Mouse (Mus musculus) common myeloid progenitor, adult 5-6 weeks (primary cell): ENCODE data around the gene Krt18. TPM values are rescaled to one million over a fixed set of nuclear protein-coding genes. Genes with fewer than 3 reads are reported as not detected.
"Not testable (repeated sequence)": the region's sequence is repeated elsewhere in the genome, so short reads cannot be mapped to it uniquely, and the experiment has no call there.

Experiments
- ATAC-seq: replicated peaks from 2 replicates; pipeline ENCODE4 v1.8.0; 2016; ENCODE audit warnings: low read depth, mild to moderate bottlenecking, moderate TSS enrichment, inconsistent platforms; ENCODE audit not compliant: poor library complexity, severe bottlenecking
- total RNA-seq: library from RNA; stranded (forward); fragments of 200-1000, 187-1606 nt; gene quantifications from 2 replicates; pipeline ENCODE4 v1.2.3, GENCODE M21; 2017

Krt18 gene
- total RNA-seq, 1 experiment from 2014 or later: 15.7 TPM

DNA sequence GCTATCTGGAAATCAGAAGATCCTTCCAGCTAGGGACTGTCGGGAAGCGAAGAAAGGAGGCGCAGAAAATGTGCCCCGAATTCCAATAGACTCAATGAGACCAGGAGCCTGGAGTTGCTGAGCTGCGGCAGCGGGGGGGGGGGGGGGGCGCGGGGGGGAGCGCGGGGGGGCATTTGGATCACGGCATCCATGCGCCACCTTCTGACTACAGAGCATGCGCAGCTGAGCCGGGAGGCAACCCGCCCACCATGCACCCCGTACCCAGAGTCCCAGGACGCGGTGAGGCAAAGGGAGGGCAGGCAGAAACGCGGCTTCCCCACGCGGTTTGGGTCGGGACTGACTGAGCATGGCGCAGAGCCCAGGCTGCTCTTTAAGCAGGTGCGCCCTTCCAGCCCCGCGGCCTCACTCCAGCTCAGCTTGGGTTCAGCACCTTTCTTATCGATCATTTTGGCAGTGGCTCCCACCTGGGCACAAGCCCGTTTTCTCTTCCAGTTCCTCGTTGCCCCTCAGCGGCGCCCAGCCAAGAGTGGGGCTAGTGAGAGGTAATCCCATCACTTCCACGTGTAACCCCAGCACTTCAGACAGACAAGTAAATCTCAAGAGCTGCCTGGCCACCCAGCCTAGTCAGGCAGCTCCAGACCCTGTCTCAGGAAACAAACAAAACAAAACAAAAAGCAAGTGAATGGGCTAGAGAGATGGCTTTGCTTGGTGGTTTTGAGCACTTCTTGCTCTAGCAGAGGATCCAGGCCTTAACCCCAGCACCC, 24.1 kb downstream of the Krt18 start:
- peak; percentile 91 for ATAC-seq

DNA sequence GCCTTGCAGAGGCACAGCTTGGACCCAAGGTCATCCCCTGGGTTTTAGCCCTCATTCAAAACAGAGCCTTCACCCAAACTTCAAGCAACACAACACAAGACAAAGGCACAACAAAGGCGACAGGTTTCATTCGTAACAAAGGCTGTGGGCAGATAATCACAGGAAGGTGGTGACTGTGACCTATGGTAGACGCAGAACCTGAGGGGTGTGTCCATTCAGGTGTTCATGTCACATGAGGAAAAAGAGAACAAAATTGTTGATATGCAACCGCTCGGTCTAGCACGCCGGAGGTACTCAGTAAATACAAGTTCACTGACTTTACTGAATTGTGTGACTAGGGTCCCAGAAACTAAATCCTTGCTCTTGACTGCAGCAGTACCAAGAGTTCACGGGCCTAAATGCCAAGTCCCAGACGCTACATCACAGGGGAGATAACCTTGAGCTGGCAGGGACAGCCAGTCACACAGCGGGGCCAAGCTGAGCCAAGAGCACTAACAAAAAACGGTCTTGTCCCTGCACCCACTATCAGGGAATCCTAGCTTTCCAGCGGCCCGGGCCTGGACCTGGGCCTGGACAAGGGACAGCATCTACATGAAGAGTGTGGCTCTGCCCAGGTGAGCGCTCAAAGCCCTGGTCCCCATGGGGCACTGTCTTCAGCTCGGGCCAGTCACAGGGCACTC, 28.7 kb downstream of the Krt18 start:
- ATAC-seq: no peak

DNA sequence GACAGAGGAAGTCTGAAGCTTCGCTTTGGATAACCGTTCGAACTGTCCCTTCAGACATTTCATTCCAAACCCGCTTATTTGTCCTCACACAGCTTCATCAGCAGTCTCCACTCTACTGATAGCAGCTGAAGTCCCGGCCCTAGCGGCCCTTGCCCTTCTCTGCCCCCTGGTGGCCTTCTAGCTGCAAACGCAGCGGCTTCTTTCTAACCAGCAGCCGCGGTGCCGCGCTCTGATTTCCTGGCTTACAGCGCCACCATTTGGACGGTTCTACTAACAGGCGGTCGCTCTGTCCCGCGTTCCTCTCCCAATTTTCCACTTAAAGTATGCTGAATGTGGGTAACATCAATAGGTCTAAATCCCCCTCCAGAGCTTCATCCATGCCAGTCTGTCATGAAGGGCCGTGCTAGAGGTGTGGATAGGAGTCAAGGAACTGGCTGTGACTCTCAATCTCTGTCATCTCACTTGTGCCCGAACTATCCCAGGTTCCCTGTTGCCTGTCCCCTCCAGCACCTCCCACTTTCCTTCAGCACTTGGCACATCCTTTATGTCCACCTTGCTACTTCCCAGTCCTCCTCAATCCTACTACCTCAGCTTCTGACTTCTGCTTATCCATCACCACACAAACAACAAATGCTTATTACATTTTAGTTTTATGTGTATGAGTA, 37.8 kb downstream of the Krt18 start:
- ATAC-seq: peak; percentile 97

DNA sequence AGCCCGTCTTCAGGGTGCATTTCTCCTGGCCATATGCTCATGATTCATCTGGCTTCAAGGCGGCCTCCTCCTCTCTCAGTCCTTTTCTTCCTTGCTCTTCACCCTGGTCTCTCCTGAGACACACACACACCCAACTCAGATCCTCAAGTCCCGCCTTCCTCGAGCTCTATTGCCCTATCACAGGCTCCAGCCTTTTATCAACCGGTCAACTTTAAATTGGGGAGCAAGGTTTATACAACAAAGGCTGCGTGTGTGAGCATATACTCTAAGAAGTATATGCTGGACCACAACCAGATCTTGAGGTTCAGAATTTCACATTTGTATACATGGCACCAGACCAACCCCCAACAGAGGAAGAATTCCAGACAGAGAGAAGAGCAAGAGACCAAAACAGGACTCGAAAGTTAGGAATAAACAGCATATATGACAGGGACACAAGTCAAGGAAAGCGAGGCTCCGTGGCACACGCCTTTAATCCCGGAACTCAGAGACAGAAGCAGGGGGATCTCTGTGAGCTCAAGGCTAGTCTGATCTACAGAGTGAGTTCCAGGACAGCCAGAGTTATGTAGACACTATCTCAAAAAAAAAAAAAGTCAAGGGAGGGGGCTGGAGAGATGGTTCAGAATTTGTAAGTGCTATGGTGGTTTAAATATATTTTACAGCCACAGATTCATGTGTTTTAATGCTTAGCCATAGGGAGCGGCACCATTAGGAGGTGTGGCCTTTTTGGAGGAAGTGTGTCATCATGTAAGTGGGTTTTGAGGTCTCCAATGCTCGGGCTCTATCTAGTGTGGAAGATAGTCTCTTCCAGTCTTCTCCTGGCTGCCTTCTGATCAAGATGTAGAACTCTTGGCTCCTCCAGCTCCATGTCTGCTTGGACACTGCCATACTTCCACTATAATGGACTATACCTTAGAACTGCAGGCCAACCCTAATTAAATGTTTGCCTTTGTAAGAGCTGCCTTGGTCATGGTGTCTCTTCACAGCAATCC, 42.8 kb downstream of the Krt18 start:
- ATAC-seq: peak; percentile 33; the same call in 1 of the 2 replicates

DNA sequence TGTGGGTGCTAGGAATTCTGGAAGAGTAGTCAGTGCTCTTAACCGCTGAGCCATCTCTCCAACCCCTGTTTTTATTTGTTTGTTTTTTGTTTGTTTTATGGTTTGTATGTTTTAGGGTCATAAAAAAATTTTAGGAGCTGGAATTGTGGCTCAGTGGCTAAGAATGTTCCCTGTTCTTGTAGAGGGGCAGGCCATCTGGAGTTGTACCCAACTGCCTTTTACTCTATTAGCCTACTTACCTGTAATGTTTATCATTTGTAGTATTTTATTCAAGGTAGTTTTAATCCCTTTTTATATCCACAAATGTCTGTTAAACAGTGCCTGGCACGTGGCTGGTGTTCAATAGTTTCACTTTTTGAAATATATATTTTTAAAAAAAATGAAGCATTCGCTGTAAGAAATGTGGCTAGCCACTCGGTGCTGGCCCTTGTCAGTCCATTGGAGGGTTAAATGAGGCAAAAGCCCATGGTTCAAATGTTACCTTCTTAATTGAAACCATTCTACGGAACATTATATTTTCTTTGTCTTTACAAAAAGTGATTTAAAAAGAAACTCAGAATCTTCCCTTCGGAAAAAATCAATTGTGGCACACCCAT, 45.1 kb downstream of the Krt18 start:
- ATAC-seq: no peak

- ATAC-seq: peak; percentile 90
Observed at GRCm38 (mm10) chr15:102073559-102074069, 45.6 kb downstream of the Krt18 start, which contains the start of gene Eif4b. Gene Eif4b, plus strand, starts transcription at chr15:102073773.

GRCm38 (mm10) chr15:102074070-102074731, 46.2 kb downstream of the Krt18 start:
- peak; percentile 9 for ATAC-seq

DNA sequence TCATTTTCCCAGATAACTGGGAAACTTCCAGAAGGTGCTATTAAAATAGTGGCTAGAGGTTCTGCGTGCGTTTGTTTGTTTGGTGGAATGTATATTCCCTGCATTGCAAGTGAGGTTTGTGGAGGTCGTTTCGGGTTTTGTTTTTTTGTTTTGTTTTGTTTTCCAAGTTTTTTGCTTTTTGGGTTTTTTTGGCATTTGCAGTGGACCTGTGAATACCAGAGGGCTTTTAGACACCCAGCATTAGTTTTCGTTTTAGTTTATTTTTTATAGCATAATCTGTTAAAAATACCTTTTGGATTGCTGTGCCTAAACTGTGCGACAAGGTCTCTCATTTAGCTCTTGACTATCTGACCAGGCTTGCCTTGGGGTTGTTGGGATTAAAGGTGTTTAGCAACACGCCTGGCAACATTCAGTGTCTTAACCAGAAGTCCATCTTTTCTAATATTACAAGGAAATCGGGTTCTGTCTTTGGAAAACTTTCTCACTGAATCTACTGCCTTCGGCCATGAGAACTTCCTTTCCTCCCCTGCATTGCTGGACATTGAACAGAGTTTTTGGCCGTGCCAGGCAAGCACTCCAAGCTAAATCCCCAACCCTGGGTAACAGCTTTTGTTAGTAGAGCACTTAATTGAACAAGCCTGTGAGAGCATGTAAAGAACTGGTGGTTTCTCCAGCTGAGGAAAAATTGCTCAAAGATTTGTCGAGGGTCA, 47.1 kb downstream of the Krt18 start:
- ATAC-seq: no peak

DNA sequence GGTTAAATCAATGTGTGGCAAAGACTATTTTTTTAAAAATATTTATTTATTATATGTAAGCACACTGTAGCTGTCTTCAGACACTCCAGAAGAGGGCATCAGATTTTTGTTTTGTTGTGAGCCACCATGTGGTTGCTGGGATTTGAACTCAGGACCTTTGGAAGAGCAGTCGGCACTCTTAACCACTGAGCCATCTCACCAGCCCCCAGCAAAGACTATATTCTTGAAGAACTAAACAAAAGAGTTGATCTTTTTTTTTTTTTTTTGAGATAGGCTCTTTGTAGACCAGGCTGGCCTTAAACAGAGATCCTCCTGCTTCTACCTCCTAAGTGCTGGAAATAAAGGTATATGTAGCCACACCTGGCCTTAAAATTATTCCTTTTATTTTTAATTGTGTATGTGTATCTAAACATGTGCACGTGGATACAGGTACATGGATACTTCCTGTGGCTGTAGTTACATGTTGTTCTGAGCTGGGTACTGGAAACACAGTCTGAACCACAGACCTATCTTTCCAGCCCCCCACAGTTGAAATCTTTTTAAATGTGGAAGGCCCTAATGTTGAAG, 49.2 kb downstream of the Krt18 start:
- ATAC-seq: no peak

DNA sequence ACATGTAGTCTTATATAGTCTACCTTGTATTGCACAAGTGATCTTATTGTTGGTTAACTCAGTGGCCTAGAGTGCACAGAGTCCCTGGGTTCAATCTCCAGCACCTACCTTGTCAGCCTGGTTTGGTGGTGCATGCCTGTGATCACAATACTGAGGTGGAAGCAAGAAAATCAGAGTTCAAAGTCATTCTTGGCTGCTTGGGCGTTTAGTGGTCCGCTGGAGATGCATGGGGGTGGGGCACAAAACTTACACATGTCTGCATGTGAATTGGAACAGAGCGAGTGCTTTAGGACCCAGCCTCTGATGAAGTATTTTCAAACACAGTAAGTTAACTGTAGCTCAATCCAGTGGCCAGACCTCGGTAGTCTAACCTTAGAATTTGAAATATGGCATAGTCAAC, 51.2 kb downstream of the Krt18 start:
- no peak for ATAC-seq

- not testable (repeated sequence) for ATAC-seq
Observed at GRCm38 (mm10) chr15:102079924-102080323, 51.9 kb downstream of the Krt18 start.

DNA sequence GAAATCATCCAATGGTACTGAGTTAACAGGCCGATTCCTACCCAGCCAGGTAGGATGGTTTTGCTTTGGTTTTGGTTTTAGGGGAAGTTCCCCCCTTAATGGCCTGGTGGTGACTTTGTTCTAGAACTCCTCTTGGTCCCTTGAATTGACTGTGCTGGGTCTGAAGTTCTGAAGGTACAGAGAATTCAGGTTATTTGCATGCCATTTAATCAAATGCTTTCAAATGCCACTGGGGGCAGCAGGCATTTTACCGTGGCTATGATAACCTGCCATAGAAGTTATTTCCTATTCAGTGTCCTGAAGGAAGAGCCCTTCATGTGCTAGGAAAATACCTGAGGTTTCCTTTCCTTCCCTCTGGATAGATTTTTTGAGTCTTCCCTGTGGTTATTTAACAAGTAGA, 52.4 kb downstream of the Krt18 start:
- ATAC-seq: no peak

Other genes starting within 250 kb of the Krt18 start
- gene Krt72, start 241.7 kb upstream of the Krt18 start, total RNA-seq: not detected in 2 replicates
- not detected in 2 replicates for gene Krt73, start 225.8 kb upstream of the Krt18 start, total RNA-seq
- not detected in 2 replicates for gene Krt2, start 210.0 kb upstream of the Krt18 start, total RNA-seq
- gene Krt1, start 177.4 kb upstream of the Krt18 start, total RNA-seq: not detected in 2 replicates
- not detected in 2 replicates for gene Krt77, start 158.5 kb upstream of the Krt18 start, total RNA-seq
- not detected in 2 replicates for gene Krt76, start 135.3 kb upstream of the Krt18 start, total RNA-seq
- not detected in 2 replicates for gene Krt4, start 103.4 kb upstream of the Krt18 start, total RNA-seq
- gene Krt79, start 87.9 kb upstream of the Krt18 start, total RNA-seq: not detected in 2 replicates
- gene Krt78, start 73.9 kb upstream of the Krt18 start, total RNA-seq: not detected in 2 replicates
- gene Krt8, start 23.7 kb upstream of the Krt18 start, total RNA-seq: not detected in 2 replicates
- gene Eif4b, start 45.6 kb downstream of the Krt18 start, total RNA-seq: 452 and 502 TPM in 2 replicates
- gene Tns2, start 72.2 kb downstream of the Krt18 start, total RNA-seq: not detected in 2 replicates
- 9.7 and 15.5 TPM in 2 replicates for gene Spryd3, start 108.1 kb downstream of the Krt18 start, total RNA-seq
- gene Igfbp6, start 116.2 kb downstream of the Krt18 start, total RNA-seq: not detected in 2 replicates
- 3.3 and 6.3 TPM in 2 replicates for gene Soat2, start 122.3 kb downstream of the Krt18 start, total RNA-seq
- gene Zfp740, start 175.1 kb downstream of the Krt18 start, total RNA-seq: 33.7 and 35.4 TPM in 2 replicates
- gene Csad, start 176.5 kb downstream of the Krt18 start, total RNA-seq: 7.0 and 27.8 TPM in 2 replicates
- 81.3 and 108 TPM in 2 replicates for gene Itgb7, start 203.8 kb downstream of the Krt18 start, total RNA-seq
- 1.2 and 3.9 TPM in 2 replicates for gene Rarg, start 229.3 kb downstream of the Krt18 start, total RNA-seq
- not detected in 2 replicates for gene Gm9918, start 242.4 kb downstream of the Krt18 start, total RNA-seq